Mouse (Mus musculus): ENCODE results near the gene Fzd10. TPM values are rescaled to one million over a fixed set of nuclear protein-coding genes. Genes with fewer than 3 reads are reported as not detected.

Gene Fzd10
- total RNA-seq, 2 experiments from 2014 or later = 0.12 to 0.54 TPM

Other genes starting within 250 kb of the Fzd10 start
- under 1 TPM; 0.14 to 0.22 TPM for gene Tmem132d, start 167.8 kb upstream of the Fzd10 start, total RNA-seq (2021)
- gene Piwil1, start 101.7 kb downstream of the Fzd10 start, total RNA-seq (2021) = not detected